Mouse (Mus musculus) frontal cortex, adult (tissue): Measurements from ENCODE around the gene Duox1.
"Not testable (repeated sequence)": the region's sequence is repeated elsewhere in the genome, so short reads cannot be mapped to it uniquely, and the experiment has no call there.

Experiments
- ATAC-seq: cut with Nextera tagmentation; 2 replicates; pipeline ENCODE4 v1.9.2; 2017; ENCODE audit warnings: mild to moderate bottlenecking, moderate library complexity, mixed read lengths; ENCODE audit not compliant: low TSS enrichment

The Duox1 gene

DNA sequence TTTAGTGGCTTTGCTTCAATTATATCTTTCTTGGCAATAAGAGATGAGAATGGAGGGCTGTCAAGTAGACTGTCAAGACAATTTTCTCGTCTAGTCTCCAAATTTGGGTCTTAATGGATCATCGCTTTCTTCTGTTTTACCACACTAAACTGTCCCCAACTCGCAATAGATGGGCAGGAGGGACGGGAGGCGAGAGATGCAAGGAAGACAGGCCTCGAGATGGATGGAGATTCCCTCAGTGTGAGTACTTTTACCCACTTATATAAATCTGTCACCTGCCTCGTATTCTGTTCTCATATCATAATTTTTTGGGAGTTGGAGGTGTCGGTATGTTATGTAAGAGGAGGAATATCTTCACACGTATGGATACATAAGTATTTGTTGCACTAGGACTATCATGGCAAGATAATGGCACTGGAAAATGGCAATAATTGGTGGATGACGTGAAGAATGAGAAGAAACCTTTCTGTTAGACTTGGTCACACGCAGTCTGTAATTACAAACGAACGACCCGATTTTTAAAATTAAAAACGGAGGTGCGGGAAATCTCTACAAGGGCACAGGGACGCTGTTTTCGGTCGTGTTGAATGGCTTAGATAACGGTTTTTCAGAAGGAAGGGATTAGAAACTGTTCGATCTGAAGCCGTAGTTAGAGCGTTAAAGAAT lies 59.3 kb downstream of the Duox1 start:
- ATAC-seq, result no peak

DNA sequence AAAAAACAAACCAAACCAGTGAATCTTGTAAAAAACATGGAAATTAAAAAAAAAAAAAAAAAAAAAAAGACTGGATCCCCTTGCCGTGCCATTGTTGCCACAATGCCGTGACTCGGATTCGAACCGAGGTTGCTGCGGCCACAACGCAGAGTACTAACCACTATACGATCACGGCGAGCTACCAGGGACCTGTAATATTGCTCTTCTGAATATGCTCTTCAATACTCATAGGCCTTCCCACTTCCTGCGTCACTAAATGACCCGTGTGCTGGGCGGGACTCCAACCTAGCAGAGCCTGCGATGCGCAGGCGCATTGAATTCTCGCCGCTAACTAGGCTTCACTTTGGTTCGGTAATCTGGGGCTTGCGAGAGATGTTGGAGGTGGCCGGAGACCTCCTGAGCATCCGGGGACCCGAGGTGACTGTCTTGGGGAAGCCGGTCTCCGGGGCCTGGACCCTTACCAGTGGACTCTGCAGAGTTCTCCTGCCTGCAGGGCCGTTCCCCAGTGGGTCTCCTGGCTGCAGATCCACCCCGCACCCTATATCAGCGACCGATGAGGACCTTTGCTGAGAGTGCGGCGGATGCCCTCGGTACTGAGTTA lies 60.0 kb downstream of the Duox1 start:
- peak; percentile 75 for ATAC-seq

DNA sequence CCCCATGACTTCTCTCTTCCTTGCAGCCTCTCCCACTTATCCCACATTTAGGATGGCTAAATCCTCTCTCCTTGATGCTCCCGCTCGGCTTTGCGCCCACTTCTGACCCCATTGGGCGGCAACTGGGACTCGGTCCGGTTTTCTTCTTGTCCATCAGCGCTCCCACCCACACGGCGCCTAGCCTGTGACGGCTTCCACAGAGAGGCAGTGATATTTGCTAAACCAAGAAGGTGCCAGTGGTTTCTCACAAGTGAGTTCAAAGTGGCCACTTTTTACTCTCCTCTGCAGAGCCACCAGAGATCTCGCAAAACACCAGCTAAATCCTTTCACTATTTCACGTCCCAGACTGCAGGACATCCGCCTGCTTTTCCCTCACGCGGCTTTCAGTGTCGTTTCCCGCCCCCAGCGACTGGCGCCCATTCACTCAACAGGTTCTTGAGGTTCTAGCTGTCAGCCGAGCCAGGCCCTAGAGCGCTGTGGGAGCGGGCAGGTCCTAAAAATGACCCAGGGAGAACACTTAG lies 60.6 kb downstream of the Duox1 start:
- peak; percentile 5 for ATAC-seq

DNA sequence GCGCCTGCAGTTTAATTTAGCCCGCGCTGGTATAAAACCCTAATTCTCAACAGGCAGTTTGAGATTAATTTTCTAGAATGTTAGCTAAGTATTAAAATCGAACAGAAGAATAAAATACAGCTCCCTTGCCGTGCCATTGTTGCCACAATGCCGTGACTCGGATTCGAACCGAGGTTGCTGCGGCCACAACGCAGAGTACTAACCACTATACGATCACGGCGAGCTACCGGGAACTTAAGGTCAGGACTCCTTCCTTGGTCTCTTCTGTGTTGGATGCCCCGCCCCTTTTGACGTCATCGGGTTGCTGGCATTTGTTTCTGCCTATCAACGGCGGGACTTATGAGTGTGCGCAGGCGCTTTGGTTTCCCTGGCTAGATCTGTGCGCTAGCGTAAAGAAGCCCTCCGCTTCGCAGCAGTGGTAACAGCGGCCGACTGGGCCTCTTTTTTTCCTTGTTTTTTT lies 61.8 kb downstream of the Duox1 start:
- peak; percentile 51 for ATAC-seq

DNA sequence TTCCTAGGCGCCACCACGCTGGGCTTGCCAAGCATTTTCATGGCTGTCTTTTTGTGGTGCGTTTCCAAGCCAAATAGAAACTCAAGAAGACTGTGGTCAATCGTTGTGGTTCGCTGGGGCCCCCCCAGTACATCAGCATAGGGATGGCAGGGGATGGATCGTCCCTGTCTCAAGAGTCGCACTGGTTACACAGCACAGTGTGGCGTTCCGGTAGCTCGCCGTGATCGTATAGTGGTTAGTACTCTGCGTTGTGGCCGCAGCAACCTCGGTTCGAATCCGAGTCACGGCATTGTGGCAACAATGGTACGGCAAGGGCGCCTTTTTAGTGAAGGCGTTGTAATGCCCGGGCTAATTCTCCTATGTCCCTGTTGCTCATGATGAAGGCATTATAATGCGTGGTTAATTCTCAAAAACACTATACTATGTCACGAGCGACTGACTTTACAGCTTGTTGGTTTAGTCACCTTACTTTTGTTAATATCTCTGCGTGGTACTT lies 62.3 kb downstream of the Duox1 start:
- ATAC-seq, result peak; percentile 36

DNA sequence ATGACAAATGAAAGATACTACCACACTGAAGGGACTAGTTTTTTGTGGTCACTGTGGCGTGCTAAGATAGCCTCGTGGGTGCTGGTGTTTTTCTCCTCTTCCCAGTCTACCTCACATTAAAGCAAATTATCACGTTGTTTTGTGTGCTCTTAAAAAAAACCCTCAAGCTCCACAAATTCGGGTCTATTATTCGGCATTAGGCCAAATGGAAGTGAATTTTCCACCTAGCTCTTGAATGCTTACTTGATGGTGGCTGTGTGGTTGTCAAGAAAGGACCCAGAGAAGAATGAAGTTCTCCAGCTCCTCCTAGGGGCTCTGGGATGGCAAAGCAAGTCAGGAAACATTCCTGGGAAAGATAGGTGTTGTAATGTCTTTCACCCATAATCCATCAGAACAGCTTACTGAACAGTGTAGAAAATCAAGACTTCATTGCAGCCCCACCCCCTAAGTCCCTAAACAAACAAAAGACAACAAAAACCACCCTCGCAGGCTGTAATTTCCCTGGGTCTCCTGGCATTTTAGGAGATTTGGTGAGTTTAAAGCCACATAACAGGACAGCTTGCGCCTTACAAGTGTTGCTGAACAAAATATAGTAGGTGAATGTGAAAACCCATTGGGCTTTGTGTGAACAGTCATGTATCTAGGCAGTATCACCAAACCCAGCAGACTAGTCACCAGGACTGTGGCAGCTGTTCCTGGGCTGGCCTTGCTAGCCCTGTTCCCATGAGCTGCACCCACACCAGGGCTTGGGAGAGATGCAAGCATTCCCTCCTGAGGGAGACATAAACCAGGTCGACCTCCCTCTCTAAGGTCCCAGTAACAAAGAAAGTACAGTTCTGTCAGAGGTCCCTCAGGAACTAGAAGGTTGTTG lies 63.2 kb downstream of the Duox1 start:
- ATAC-seq, result peak; percentile 45; the same call in 1 of the 2 replicates

DNA sequence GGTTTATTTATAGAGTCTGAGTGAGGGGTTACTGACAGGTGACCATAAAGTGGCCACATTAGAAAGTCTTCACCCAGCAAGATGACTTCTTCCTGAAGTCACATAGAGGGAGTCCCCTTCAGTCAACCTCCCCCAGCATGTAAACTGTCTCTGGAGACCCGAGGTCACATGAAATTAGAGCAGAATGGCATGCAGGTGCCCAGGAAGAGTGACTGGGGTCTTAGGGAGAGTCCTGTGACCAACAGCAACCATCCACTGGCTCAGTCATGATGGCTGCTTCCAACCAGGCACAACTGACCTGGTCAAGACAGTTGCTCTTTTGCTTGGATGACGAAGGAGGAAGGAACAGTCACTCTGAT lies 63.8 kb downstream of the Duox1 start:
- no peak for ATAC-seq

DNA sequence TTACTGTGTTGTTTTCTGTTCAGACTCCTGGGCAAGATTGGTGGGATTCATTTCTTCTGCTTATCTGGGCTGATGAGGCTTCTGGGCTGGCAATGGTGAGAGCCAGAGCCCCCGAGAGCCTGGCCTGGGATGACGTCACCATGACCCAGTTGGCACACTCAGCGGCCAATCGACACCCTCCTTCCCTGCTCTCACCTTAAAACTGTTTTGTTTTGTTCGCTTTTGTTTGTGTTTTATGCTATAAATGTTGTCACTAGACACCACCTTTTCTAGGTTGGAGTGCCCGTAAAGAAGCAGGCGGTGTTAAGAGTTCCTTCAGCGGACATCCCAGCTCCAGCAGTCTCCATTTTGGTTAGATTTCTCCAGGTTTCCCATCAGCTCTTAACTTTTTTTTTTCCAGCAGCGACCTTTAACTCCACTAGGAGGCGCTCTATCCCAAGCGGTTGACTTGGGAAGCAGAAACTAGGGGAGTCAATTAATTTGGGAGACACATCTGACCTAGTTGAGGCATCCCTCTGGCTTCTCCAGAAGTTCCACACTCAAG lies 65.4 kb downstream of the Duox1 start:
- ATAC-seq, result 0 out of 2 replicates have a peak, but pooled peaks have one; percentile 11

DNA sequence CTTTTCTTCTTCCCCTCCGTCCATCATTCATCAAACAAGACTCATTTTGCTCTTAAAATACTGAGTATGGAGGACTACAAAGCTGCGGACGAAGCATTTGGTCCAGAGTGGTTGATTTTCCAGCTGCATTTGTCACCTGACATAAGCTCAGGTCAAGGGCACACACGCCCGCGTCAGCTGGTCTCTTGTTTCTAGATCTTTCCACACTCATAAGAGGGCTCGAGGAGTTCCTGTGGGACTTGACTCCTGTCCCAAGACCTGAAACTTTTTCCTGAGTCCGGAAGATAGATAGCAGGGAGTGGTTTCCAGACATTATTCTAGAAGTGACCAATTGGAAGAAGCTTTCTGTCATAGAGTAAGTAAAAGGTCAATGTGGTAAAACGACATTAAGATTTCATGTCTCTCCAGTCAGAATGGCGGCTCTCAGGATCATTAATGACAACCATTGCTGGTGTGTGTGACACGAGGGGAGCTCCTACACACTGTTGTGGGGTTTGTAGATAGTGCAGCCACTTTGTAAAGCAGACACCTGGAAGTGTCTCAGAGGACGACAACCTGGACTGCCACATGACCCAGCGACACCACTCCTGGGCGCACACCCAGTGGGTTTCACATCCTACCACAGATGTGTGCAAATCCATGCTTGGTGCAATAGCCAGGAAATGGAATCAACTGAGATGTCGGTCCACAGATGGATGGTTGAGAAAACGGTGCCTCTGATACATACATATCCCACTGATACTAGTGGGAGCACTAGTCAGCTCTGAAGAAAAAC lies 66.0 kb downstream of the Duox1 start:
- ATAC-seq, result no peak

DNA sequence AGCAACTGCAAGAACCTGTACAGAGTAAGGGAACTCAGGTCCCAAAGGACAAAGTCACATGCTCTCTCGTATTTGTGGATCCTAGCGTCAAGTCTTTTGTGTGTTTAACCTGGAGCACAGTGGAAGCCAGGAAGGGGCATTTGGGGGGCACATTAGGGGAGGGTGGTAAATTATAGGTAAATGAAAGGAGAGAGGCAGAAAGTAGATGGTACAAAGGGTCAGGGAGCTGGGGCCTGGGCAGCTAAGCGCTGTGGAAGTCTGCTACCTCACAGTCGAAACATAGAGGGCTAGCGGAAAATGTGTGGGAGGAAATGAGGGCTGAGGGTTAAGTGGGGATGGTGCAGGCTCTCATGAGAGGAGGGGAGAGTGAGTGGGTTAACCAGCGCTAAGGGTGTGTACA lies 66.6 kb downstream of the Duox1 start:
- no peak for ATAC-seq

DNA sequence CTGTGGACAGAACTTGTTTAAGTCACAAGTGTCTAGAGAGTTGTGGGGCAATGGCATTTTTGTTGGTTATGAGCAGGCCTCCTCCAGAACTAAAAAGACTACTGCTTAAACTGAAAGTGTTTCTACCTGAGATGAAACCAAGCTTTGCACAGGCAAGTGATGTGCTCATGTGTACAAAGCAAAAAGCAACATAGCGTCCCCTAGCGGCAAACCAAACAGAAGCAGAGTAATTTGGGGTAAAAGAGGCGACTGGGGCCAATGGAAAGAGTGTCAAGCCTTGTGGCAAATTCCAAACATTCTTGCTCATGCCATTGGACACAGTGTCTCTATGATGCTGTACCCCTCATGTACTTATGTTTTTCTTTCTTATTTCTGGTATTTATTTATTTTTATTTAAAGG lies 69.6 kb downstream of the Duox1 start:
- ATAC-seq, result no peak

DNA sequence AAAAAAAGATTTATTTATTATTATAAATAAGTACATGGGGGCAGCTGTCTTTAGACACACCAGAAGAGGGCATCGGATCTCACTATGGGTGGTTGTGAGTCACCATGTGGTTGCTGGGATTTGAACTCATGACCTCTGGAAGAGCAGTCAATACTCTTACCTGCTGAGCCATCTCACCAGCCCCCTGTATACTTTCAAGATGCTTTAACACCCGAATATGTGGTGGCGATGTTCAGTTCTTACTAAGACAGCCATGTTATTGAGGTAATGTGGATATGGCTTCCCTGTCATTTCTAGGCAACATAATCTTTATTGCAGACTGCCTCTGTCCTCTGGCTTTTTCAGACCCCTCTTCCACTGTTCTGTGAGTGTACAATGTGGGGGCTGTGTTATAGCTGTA lies 71.7 kb downstream of the Duox1 start:
- not testable (repeated sequence) for ATAC-seq

DNA sequence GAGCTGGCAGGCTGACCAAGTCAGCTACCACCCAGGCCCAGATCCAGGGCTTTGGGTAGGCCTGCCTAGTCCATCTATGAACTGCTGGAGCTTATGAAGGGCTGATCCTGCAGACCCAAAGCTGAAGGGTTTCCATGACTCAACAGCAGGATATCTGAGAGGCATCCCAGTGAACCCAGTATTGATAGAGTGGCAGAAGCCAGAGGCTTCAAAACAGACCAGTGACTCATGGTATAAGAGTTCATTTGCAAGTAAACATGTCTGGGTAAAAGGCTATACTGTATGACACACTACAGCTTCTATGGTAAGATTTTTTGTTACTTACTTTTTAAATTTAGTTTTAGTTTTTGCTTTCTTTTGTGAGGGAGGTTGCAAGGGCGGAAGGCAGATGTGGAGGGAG lies 80.7 kb downstream of the Duox1 start:
- ATAC-seq, result no peak
